ENCODE assay signal across 13 mouse cellular contexts in genomic region chr5:142649460-142650050, GRCm38 (mm10). TPM values are rescaled to one million over a fixed set of nuclear protein-coding genes. Genes with fewer than 3 reads are reported as not detected.
DNase-seq lines count a peak whose midpoint lies in the region; ATAC-seq and TF ChIP-seq lines count a peak whose summit lies in the region.
"Had no signal": no experiment of that assay in that cellular context is flagged by ENCODE, and none has a peak within 500 bp of the region (broad histone marks: within the 10 kb centered on the region; RNA-seq: fewer than 3 reads in every experiment).

No protein-coding gene starts in this region.

- WGBS in hindbrain, embryonic 12.5 days = 92% methylated on average over 4 of the region's 4 CpGs
- 91% methylated on average over 4 of the region's 4 CpGs for WGBS in hindbrain, postnatal 0 days
- WGBS in midbrain, embryonic 10.5 days = 94% methylated on average over 4 of the region's 4 CpGs
- 91% methylated on average over 4 of the region's 4 CpGs for WGBS in midbrain, embryonic 15.5 days
- WGBS in hindbrain, embryonic 14.5 days = 89% methylated on average over 4 of the region's 4 CpGs
- WGBS in liver, postnatal 0 days (ENCODE audit: insufficient replicate concordance) = 86% methylated on average over 4 of the region's 4 CpGs

- no peak for ATAC-seq in hindbrain, embryonic 12.5 days (ENCODE audit: low FRiP score)
- ATAC-seq in hindbrain, postnatal 0 days = no peak
- ATAC-seq in midbrain, embryonic 15.5 days (replicated peaks) = no peak
- no peak for ATAC-seq in hindbrain, embryonic 14.5 days (ENCODE audit: low FRiP score)
- ATAC-seq in liver, postnatal 0 days = no peak

- TF ChIP-seq EP300 in liver, postnatal 0 days (IDR thresholded peaks at IDR 0.05; ENCODE audit: low read depth) = no peak

- H3K36me3 ChIP-seq in hindbrain, embryonic 12.5 days = peaks cover 13% of the 10 kb centered on the region
- H3K36me3 ChIP-seq in hindbrain, postnatal 0 days (ENCODE audit: insufficient read depth, low read length) = no peaks in the 10 kb centered on the region; the same call in 1 of the 2 replicates
- peaks cover 27% of the 10 kb centered on the region for H3K36me3 ChIP-seq in midbrain, embryonic 10.5 days
- H3K36me3 ChIP-seq in midbrain, embryonic 15.5 days (replicated peaks) = no peaks in the 10 kb centered on the region; the same call in 1 of the 2 replicates
- H3K36me3 ChIP-seq in hindbrain, embryonic 14.5 days (replicated peaks; ENCODE audit: control insufficient read depth, insufficient read depth) = peaks cover 9% of the 10 kb centered on the region
- H3K36me3 ChIP-seq in liver, postnatal 0 days (replicated peaks; ENCODE audit: insufficient read depth, low read length) = peaks cover 10% of the 10 kb centered on the region
- H3K36me3 ChIP-seq: stomach, embryonic 15.5 days had no signal

- peaks cover 17% of the 10 kb centered on the region for H3K4me1 ChIP-seq in hindbrain, embryonic 12.5 days
- 0 out of 2 replicates have a peak, but pooled peaks cover 2% of the 10 kb centered on the region for H3K4me1 ChIP-seq in hindbrain, postnatal 0 days (ENCODE audit: insufficient read depth, low read length)
- H3K4me1 ChIP-seq in midbrain, embryonic 10.5 days = peaks cover 22% of the 10 kb centered on the region
- H3K4me1 ChIP-seq in midbrain, embryonic 15.5 days = peaks cover 27% of the 10 kb centered on the region
- peaks cover 12% of the 10 kb centered on the region for H3K4me1 ChIP-seq in hindbrain, embryonic 14.5 days (replicated peaks; ENCODE audit: control insufficient read depth, insufficient read depth, low read length)
- H3K4me1 ChIP-seq in liver, postnatal 0 days (ENCODE audit: insufficient read depth) = peaks cover 38% of the 10 kb centered on the region

- no peaks in the 10 kb centered on the region for H3K27me3 ChIP-seq in hindbrain, embryonic 12.5 days
- no peaks in the 10 kb centered on the region for H3K27me3 ChIP-seq in hindbrain, postnatal 0 days (ENCODE audit: insufficient read depth, low read length)
- H3K27me3 ChIP-seq in midbrain, embryonic 10.5 days (ENCODE audit: low read depth, poor library complexity, severe bottlenecking) = no peaks in the 10 kb centered on the region
- no peaks in the 10 kb centered on the region for H3K27me3 ChIP-seq in midbrain, embryonic 15.5 days (replicated peaks)
- H3K27me3 ChIP-seq in hindbrain, embryonic 14.5 days (ENCODE audit: control insufficient read depth, insufficient read depth, low read length) = no peaks in the 10 kb centered on the region
- H3K27me3 ChIP-seq in liver, postnatal 0 days (ENCODE audit: insufficient read depth, low read length) = no peaks in the 10 kb centered on the region
- H3K27me3 ChIP-seq: stomach, embryonic 15.5 days had no signal

- no peaks in the 10 kb centered on the region for H3K9me3 ChIP-seq in hindbrain, embryonic 12.5 days (replicated peaks)
- no peaks in the 10 kb centered on the region; the same call in 1 of the 2 replicates for H3K9me3 ChIP-seq in hindbrain, postnatal 0 days (ENCODE audit: low read length)
- no peaks in the 10 kb centered on the region for H3K9me3 ChIP-seq in midbrain, embryonic 10.5 days (replicated peaks)
- no peaks in the 10 kb centered on the region for H3K9me3 ChIP-seq in midbrain, embryonic 15.5 days
- H3K9me3 ChIP-seq in hindbrain, embryonic 14.5 days (ENCODE audit: control insufficient read depth, low read length) = no peaks in the 10 kb centered on the region
- no peaks in the 10 kb centered on the region for H3K9me3 ChIP-seq in liver, postnatal 0 days (ENCODE audit: low read length)
- H3K9me3 ChIP-seq: stomach, embryonic 15.5 days had no signal

- H3K27ac ChIP-seq in hindbrain, embryonic 12.5 days = peak overlapping the region; percentile 52; the same call in 1 of the 2 replicates
- H3K27ac ChIP-seq in hindbrain, postnatal 0 days = no peak overlapping the region
- peak overlapping the region; percentile 64 for H3K27ac ChIP-seq in midbrain, embryonic 10.5 days (replicated peaks)
- H3K27ac ChIP-seq in midbrain, embryonic 15.5 days = no peak overlapping the region
- H3K27ac ChIP-seq in hindbrain, embryonic 14.5 days = peak overlapping the region; percentile 26; the same call in 1 of the 2 replicates
- H3K27ac ChIP-seq in liver, postnatal 0 days (ENCODE audit: low read depth) = peak overlapping the region; percentile 66
- H3K27ac ChIP-seq: macrophage had no signal

- H3K4me2 ChIP-seq in hindbrain, embryonic 12.5 days (replicated peaks) = no peak overlapping the region
- no peak overlapping the region for H3K4me2 ChIP-seq in hindbrain, postnatal 0 days (ENCODE audit: low read depth, low read length)
- no peak overlapping the region for H3K4me2 ChIP-seq in midbrain, embryonic 15.5 days
- H3K4me2 ChIP-seq in hindbrain, embryonic 14.5 days (replicated peaks) = no peak overlapping the region
- 0 out of 2 replicates have a peak overlapping the region, but pooled peaks have one; percentile 67 for H3K4me2 ChIP-seq in liver, postnatal 0 days (ENCODE audit: low read depth, low read length)
- H3K4me2 ChIP-seq: stomach, embryonic 15.5 days had no signal

- H3K4me3 ChIP-seq in hindbrain, embryonic 12.5 days = no peak overlapping the region
- no peak overlapping the region for H3K4me3 ChIP-seq in hindbrain, postnatal 0 days (ENCODE audit: low read length)
- no peak overlapping the region for H3K4me3 ChIP-seq in midbrain, embryonic 10.5 days
- no peak overlapping the region for H3K4me3 ChIP-seq in midbrain, embryonic 15.5 days
- H3K4me3 ChIP-seq in hindbrain, embryonic 14.5 days (replicated peaks; ENCODE audit: low read length) = no peak overlapping the region
- H3K4me3 ChIP-seq in liver, postnatal 0 days (ENCODE audit: low read depth, low read length) = no peak overlapping the region
- H3K4me3 ChIP-seq: stomach, embryonic 15.5 days had no signal

- TF ChIP-seq CTCF in hindbrain, postnatal 0 days (IDR thresholded peaks at IDR 0.05; ENCODE audit: low read depth) = no peak
- no peak for TF ChIP-seq CTCF in liver, postnatal 0 days (IDR thresholded peaks at IDR 0.05; ENCODE audit: low read depth)

- H3K9ac ChIP-seq in hindbrain, embryonic 12.5 days = 0 out of 2 replicates have a peak overlapping the region, but pooled peaks have one; percentile 19
- H3K9ac ChIP-seq in hindbrain, postnatal 0 days (replicated peaks; ENCODE audit: low read length) = no peak overlapping the region
- no peak overlapping the region for H3K9ac ChIP-seq in midbrain, embryonic 15.5 days
- H3K9ac ChIP-seq in hindbrain, embryonic 14.5 days = no peak overlapping the region
- no peak overlapping the region for H3K9ac ChIP-seq in liver, postnatal 0 days (replicated peaks)
- H3K9ac ChIP-seq: stomach, embryonic 15.5 days had no signal

- no peak for DNase-seq in hindbrain, postnatal 0 days (ENCODE audit: low spot score)
- DNase-seq in midbrain, embryonic 10.5 days (ENCODE audit: low spot score) = no peak
- no peak for DNase-seq in hindbrain, embryonic 14.5 days (ENCODE audit: low spot score)
- DNase-seq in liver, postnatal 0 days = no peak
- DNase-seq in thymus, postnatal 4 days = no peak
- no peak for DNase-seq in Muller cell, postnatal 12 days (ENCODE audit: inconsistent ontology term)
- DNase-seq: B cell, adult 2 months; cerebellum, adult 11 months; heart, adult 18-20 months had no signal

RNA-seq across cellular contexts. Expression of gene Wipi2, which starts 22.1 kb away (rescaled TPM):
- polyA plus RNA-seq in hindbrain, embryonic 12.5 days (2016; fragmentation: Nextera tagmentation; extraction: Ambion mirVana) = 63.8 and 64.8 TPM in 2 replicates
- 57.3 and 76.5 TPM in 2 replicates for total RNA-seq in hindbrain, postnatal 0 days (2014; rRNA removed)
- polyA plus RNA-seq in hindbrain, postnatal 0 days (2015; fragmentation: Nextera tagmentation; extraction: Ambion mirVana) = 40.0 and 43.3 TPM in 2 replicates
- polyA plus RNA-seq in midbrain, embryonic 10.5 days (2016; fragmentation: Nextera tagmentation; extraction: Ambion mirVana) = 56.2 and 60.9 TPM in 2 replicates
- polyA plus RNA-seq in midbrain, embryonic 15.5 days (2015; fragmentation: Nextera tagmentation; extraction: Ambion mirVana) = 46.7 and 49.7 TPM in 2 replicates
- 46.0 TPM in 2 replicates for polyA plus RNA-seq in hindbrain, embryonic 14.5 days (2014; fragmentation: Nextera tagmentation; extraction: Ambion mirVana)
- 16.7 and 18.6 TPM in 2 replicates for polyA plus RNA-seq in liver, postnatal 0 days (2015; fragmentation: Nextera tagmentation; extraction: Ambion mirVana)

RNA-seq across cellular contexts. Expression of gene Mmd2, which starts 41.0 kb away (rescaled TPM):
- polyA plus RNA-seq in hindbrain, embryonic 12.5 days (2016; fragmentation: Nextera tagmentation; extraction: Ambion mirVana) = 12.0 and 12.2 TPM in 2 replicates
- 171 and 182 TPM in 2 replicates for total RNA-seq in hindbrain, postnatal 0 days (2014; rRNA removed)
- polyA plus RNA-seq in hindbrain, postnatal 0 days (2015; fragmentation: Nextera tagmentation; extraction: Ambion mirVana) = 151 and 167 TPM in 2 replicates
- polyA plus RNA-seq in midbrain, embryonic 10.5 days (2016; fragmentation: Nextera tagmentation; extraction: Ambion mirVana) = 4.8 and 7.3 TPM in 2 replicates
- polyA plus RNA-seq in midbrain, embryonic 15.5 days (2015; fragmentation: Nextera tagmentation; extraction: Ambion mirVana) = 40.9 and 47.5 TPM in 2 replicates
- polyA plus RNA-seq in hindbrain, embryonic 14.5 days (2014; fragmentation: Nextera tagmentation; extraction: Ambion mirVana) = 51.7 and 64.2 TPM in 2 replicates
- 9.1 and 11.8 TPM in 2 replicates for polyA plus RNA-seq in liver, postnatal 0 days (2015; fragmentation: Nextera tagmentation; extraction: Ambion mirVana)
- polyA plus RNA-seq: macrophage had no signal

RNA-seq across cellular contexts. Expression of gene Slc29a4, which starts 42.8 kb away (rescaled TPM):
- polyA plus RNA-seq in hindbrain, embryonic 12.5 days (2016; fragmentation: Nextera tagmentation; extraction: Ambion mirVana) = 58.5 and 60.2 TPM in 2 replicates
- 77.1 and 80.1 TPM in 2 replicates for total RNA-seq in hindbrain, postnatal 0 days (2014; rRNA removed)
- polyA plus RNA-seq in hindbrain, postnatal 0 days (2015; fragmentation: Nextera tagmentation; extraction: Ambion mirVana) = 61.4 and 67.1 TPM in 2 replicates
- polyA plus RNA-seq in midbrain, embryonic 10.5 days (2016; fragmentation: Nextera tagmentation; extraction: Ambion mirVana) = 22.8 and 32.6 TPM in 2 replicates
- polyA plus RNA-seq in midbrain, embryonic 15.5 days (2015; fragmentation: Nextera tagmentation; extraction: Ambion mirVana) = 97.2 and 100 TPM in 2 replicates
- 81.0 and 82.8 TPM in 2 replicates for polyA plus RNA-seq in hindbrain, embryonic 14.5 days (2014; fragmentation: Nextera tagmentation; extraction: Ambion mirVana)
- 0.07 and 0.16 TPM in 2 replicates for polyA plus RNA-seq in liver, postnatal 0 days (2015; fragmentation: Nextera tagmentation; extraction: Ambion mirVana)
- polyA plus RNA-seq: macrophage had no signal

Comparison
In these comparisons a context has a peak if more than half of its experiments do, and no peak if none do; other contexts are left out.
1. H3K27ac ChIP-seq: peak in hindbrain, embryonic 12.5 days (single experiment), midbrain, embryonic 10.5 days (single experiment), hindbrain, embryonic 14.5 days (single experiment) and liver, postnatal 0 days (single experiment); none in hindbrain, postnatal 0 days (single experiment) and midbrain, embryonic 15.5 days (single experiment).
2. RNA of gene Slc29a4, which starts 42.8 kb away (polyA plus RNA-seq): 97.2 to 100 TPM in midbrain, embryonic 15.5 days, 81.0 to 82.8 TPM in hindbrain, embryonic 14.5 days, 61.4 to 67.1 TPM in hindbrain, postnatal 0 days, 58.5 to 60.2 TPM in hindbrain, embryonic 12.5 days and 22.8 to 32.6 TPM in midbrain, embryonic 10.5 days; 0.07 to 0.16 TPM in liver, postnatal 0 days; every median in the first group is over 10 times any median in the second.